Mouse (Mus musculus) c-Kit-positive CD71-negative TER-119-negative erythroid progenitor cells, embryonic 14.5 days (primary cell): ENCODE results near the gene Zwilch.
"Not testable (repeated sequence)": the region's sequence is repeated elsewhere in the genome, so short reads cannot be mapped to it uniquely, and the experiment has no call there.

Experiments used
- DNase-seq: peaks from one replicate; pipeline ENCODE4 v3.0.0-alpha.2; 2013; ENCODE audit warnings: low read depth

Gene Zwilch

DNA sequence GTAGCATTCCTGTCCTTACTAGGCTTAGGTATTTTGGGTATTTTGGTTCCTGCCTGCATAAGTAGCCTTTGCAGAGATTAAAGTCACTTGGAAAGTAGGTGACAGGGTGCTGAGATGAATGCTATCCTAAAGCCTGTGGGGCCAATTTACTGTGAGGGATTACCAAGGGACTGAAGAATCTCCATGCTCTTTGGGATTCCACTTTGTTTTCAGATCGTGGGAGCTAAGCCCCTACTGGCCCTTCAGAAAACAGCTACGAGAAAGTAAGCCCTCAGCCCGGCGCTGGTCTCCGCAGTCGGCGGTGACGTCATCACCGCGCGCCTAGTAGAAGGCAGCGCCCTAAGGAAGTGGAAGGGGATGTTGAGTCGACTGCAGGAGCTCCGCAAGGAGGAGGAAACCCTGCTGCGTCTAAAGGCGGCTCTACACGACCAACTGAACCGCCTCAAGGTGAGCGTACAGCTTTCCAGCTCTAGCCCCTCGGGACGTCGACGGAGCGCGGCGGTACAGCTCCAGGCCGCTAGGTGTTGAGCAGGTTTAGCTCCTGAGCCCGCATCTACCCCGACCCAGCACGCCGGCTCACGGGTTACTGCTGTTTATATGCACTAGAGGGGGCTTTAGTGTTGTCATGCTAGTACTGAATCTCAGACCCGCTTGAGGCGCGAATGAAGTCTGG is 6.2 kb upstream of the Zwilch start, which contains the start of gene Snapc5:
Gene Snapc5, plus strand, starts transcription at position 301 of the 673 bp plus-strand sequence.
- DNase-seq: peak; percentile 93

DNA sequence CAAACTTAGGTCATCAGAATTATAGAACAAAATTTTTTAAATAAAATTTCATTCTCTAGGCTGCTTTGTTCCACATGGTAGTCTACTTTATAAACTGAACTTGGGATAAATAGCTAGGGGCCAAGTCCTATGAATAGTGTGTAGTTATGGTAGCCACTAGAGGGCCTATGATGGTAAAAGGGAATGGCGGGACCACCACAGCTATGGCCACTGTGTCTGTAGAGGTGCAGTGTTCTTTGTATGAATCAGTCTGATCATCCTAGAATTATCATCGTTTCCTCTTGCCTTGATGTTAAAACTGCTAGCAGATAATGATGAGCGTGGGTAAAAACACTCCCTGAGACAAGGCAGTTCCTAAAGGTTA is 5.7 kb upstream of the Zwilch start:
- peak; percentile 41 for DNase-seq

DNA sequence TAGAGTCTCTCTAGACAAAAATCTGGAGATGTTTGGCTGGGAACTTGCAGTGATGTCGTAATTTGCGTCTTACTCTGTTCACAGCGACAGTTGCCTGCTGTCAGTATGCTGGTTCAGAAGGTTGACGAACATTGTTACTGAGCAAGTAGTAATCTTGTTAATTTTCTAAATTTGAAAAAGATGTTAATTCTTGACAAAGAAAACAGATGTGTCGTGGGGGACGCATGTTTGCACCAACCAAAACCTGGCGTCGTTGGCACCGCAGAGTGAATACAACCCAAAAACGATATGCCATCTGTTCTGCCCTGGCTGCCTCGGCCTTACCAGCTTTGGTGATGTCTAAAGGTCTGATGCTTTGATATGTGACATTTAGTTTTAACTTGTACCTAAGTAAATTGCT is 2.5 kb upstream of the Zwilch start:
- no peak for DNase-seq

DNA sequence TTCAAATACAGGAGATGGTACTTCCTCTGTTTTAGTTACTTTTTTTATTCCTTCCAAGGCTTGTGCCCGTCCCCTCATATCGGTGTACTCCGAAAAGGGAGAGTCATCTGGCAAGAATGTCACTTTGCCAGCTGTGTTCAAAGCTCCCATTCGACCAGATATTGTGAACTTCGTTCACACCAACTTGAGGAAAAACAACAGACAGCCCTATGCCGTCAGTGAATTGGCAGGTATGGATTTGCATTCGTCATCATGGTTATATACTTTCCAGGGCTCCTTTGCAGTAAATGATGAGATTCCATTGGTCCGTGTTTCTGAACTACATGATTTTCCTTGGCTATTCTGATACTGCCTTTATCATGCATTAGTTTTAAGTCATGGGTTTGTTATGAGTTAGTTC is 1.9 kb upstream of the Zwilch start:
- no peak for DNase-seq

DNA sequence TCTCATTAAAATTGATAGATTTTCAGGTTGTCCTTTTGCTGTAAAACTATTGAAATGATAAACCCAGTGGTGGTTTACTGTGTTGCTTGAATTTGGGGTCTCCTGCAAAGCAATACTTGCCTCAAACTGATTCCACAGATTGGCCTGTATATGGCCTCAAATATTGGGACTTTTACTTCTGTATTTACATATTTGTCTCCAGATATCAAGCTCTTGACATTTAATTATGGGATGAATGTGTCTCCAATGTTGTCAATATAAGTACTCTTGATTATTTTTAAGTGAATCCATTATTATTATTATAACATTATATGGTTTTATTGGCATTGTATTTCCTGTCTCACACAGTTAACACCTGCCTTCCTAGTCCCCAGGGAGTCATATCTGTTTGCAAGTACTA is 1.4 kb upstream of the Zwilch start:
- DNase-seq: no peak

DNA sequence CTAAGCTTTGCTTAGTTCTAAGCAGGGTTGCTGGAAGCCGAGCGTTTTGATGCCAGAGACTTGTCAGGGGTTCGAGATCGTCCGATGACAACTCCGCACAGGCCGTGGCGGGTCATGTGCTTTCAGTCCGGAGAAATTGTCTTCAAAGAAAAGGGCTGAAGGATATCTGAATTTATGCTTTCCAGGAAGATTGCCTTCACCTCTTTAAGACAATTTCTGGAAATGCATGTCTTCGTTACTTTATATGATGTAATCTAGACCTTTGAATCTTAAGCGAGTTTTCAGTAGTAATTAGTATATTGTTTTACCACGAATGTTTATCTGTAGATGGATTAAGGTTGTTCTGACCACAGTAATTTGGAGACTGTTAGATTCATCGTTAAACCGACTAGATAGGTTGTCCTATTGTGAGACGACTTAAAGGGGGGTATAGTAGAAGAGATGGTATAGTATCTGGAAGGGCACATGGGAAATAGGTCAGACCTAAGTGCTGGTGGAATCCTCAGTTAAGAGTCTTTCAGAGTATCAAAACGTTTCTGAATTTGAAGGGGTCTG is 839 bp upstream of the Zwilch start:
- DNase-seq: no peak

DNA sequence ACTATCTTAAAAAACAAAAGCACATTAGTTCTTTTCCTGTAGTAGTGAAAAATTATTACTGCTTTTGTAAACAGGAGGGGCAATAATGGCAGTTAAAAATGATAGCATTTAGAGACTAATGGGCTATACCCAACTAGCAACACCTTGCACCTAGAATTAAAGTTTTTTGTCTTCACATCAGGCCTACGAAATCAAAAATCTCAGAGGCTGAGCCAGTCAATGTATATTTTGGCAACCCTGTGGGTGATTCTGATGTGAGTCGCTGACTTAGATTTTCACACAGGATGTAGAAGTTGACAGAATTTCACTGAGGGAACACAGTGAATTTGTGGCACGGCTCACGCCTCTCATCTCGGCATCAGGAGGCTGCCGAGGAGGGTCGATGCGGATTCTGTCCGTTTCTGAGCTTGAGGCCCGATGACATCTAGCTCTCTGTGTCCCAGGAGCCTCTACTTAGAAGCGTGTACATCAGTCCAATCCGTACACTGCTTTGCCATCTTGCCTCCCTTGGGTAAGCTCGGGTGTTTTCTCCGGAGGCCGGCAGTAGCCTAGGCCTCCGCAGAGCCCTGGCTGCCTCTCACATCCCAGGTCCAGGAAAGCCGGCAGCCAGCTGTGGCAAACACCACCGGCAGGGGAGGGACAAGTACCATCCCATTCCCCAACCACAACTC is 624 bp downstream of the Zwilch start:
- peak; percentile 25 for DNase-seq

DNA sequence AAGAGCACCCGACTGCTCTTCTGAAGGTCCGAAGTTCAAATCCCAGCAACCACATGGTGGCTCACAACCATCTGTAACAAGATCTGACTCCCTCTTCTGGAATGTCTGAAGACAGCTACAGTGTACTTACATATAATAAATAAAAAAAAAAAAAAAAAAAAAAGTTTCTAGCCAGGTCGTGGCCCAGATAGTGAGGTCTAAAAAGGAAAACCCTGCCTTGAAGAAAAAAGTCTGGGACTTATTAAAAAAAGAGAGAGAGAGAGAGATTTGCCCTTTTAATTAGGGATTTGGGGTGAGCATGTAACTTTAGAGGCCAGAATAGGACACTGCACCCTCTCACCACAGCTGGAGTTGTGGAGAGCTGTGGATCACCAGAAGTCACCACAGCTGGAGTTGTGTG is 2.9 kb downstream of the Zwilch start:
- not testable (repeated sequence) for DNase-seq

DNA sequence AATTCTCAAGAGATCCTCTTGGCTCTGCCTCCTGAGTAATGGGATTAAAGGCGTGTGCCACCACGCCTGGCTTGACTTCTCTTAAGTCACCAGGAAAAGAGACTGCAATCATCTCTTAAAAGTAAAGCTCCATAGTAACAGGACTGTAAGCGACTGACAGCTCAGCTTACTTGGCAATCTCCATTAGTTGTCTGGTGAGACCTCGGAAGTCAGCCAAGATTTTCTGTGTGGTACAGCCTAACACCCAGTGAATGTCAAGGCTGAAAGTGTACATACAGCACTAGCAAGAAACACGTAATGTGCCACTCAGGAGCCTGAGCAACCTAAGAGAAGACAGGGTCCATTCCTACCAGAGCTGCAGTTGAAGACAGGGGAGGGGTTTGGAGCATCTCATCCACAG is 12.4 kb downstream of the Zwilch start:
- DNase-seq: no peak

DNA sequence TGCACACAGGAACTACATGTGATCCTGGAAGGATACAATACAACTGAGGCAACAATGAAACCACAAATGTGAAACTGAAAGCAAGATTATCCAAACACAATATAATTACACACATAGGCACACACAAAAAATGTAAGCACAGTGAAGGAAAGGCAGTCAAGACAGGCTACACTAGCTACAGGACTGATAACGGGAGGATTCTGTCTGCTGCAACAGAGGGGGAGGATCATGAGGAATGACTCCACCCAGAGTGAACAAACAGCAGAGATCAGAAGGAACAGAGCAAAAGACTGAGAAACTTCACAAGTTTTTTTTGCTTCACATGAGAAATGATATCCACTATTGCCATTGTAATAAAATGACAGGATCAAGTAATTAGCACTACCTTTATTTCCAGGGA is 16.3 kb downstream of the Zwilch start:
- DNase-seq: no peak

DNA sequence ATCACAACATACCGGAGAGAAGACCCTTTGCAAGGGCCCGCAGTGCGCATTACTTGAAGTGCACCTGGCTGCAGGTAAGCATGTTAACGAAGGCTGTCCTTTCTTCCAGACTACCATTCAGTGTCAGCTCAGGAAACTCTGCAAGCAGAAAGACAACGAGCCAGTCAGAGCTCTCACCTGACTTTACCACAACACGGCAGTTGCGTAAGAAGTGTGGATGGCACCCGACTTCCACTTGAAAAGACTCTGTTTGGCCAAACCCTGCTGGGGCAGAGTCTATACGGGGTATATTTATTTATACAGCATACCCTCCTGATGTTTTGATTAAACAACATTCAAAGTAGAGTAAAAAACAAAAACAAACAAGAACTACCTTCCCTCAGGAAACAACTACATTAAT is 33.0 kb downstream of the Zwilch start:
- no peak for DNase-seq

DNA sequence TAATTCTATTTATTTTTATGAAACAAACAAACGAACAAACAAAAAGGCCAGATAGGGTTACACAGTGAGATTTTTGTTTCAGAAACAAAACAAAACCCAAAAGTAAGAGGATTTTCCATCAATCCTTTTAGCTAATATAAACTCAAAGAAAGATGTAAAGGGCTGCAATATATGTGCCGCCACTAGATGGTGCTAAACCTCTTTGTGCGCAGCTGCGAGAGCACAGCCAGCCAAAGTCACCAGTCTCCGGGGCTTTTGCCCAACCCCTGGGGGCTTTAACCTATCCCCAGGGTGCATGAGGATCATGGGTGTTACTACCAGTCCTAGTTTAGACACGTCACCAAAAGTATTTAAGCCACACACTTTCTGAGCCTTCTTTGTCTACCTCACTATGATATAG is 34.0 kb downstream of the Zwilch start:
- DNase-seq: not testable (repeated sequence)

DNA sequence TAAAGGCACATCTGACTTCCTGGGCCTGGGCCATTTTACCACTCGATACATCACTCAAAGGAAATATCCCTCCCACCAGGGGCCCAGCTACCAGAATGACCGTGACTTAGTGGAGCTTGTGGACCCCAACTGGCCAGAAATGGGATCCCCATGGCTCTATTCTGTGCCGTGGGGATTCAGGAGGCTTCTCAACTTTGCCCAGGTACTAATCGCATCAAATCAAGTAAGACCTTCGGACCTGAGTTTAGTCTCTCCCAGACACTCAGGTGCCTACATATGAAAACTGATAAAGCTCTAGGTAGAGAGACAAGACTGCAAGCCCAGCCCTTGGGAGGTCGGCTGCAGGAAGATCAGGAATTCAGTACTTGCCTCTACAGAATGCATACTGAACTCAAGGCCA is 41.3 kb downstream of the Zwilch start:
- DNase-seq: no peak

DNA sequence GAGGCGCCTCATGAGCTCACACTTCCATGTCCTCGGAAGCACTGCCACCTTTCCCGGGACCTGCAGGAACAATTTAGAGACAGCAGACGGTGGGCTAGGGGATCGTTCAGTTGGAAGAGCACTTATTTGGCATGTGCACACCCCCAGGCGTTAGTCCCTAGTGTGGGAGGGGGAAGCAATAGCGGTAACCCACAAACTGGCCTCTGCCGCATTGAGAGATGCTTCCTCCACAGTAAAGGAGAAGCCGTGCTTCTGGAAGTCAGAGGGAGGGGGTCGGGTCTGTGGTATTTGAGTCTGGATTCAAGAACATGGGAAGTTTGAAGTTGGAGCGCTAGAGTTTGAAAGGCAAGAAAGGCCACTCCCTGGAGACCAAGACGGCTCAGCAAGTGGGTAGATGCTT is 46.8 kb downstream of the Zwilch start:
- no peak for DNase-seq

DNA sequence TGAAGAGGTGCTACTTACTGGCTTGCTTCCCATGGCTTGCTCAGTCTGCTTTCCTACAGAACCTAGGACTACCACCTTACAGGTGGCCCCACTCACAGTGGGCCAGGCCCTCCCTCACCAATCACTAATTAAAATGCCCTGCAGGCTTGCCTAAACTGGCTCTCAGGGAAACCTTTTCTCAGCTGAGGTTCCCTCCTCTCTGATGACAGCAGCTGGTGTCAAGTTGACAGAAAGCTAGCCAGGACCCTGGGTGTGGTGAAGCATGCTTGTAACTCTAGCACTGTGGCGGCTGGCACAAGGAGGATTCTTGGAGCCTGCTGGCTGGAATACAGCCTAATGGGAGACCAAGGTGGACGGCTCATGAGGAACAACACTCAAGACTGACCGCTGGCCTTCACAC is 47.6 kb downstream of the Zwilch start:
- DNase-seq: no peak

DNA sequence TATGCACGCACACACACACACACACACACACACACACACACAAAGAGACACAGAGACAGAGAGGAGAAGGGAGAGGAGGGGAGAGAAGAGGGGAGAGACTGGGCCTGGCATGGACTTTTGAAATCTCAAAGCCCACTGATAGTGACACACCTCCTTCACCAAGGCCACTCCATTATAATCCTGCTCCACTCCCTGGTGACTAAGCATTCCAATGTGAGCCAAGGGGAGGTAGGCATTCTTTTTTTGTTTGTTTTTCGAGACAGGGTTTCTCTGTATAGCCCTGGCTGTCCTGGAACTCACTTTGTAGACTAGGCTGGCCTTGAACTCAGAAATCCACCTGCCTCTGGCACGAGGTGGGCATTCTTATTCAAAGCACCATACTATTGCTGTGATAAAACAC is 48.1 kb downstream of the Zwilch start:
- not testable (repeated sequence) for DNase-seq

DNA sequence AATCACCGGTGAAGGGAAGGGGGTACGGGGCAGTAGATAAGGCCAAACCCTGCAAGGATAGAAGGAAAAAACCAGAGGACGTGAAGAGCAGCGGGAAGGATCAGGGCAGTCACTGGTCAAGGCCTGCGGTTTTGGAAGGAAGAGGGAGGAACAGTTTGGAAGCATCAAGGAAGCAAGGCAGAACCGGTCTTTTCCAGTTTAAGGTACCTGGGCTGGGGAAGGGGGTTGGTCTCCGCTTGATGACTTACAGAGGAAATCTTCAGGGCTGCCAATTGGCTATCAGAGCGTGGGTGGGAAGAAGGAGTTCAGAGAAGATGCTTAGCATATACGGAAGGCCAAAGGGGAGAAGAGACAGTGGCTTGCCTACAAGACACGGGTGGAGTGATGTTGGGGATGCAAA is 50.3 kb downstream of the Zwilch start:
- no peak for DNase-seq

DNA sequence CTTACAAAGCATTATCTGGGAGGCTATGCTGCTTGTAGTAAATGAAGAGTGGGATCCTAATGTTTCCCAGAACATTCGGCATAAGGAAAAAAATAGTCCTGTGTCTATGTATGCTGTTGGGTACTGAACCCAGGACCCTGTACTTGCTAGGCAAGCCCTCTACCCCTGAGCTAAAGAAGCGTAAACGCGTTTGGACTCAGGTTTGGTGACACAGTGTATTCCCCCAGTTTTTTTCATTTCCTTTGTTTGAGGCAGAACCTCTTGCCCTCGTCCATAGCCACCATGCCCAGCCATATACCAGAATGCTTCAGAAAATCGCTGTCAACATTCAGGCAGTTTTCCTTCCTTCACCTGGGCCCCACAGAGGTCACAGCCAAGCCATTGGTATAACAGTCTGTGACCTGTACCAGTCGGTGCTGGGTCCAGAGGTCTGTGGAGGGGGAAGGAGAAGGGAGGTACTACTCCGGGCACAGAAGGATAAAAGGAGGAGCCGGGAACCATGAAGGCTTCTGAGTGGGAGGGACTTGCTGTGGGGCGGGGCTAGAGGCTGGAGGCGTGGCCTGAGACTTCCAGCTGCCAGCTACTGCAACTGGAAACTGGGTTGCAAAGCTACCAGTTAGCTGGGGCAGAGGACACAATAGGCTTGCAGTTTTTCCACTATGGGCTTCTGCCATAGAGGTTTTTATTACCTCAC is 52.2 kb downstream of the Zwilch start:
- peak; percentile 37 for DNase-seq

DNA sequence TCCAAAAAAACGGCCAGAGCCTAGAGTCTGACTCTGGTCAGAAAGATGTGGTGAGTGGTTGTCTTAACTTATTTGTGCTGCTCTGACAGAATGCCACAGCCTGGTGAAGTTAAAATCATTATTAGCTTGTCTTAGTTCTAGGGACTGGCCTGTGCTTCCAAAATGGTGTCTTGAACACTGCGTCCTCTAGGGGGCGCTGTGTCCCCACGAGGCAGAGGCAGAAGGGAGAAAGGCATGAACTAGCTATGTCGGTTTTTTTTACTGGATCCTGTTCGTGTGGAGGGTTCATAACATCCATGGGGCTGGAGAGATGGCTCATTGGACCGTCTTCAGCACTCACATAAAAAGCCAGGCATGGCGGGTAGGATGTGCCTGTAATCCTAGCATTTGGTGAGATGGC is 53.0 kb downstream of the Zwilch start:
- DNase-seq: peak; percentile 80

DNA sequence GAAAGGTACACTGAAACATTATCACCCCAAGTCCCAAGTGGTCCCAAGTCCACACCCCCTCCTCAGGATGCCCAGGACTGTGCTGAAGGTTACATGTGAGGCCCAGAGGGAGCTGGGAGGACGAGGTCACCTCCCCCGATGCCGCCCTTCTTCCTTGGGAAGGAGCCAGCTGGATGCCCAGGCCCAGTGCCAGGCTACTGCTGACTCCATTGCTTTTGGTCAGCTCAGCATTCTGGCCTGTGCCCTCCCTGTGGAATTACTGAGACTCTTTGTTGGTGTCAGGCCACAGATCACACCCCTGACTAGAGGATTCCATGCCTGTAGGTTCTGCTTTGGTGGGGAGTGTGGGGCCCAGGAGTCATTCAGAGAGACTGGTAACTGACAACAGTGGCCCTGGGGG is 56.0 kb downstream of the Zwilch start, which contains the start of gene Lctl:
Gene Lctl, plus strand, starts transcription at position 272 of the 400 bp plus-strand sequence.
- no peak for DNase-seq

DNA sequence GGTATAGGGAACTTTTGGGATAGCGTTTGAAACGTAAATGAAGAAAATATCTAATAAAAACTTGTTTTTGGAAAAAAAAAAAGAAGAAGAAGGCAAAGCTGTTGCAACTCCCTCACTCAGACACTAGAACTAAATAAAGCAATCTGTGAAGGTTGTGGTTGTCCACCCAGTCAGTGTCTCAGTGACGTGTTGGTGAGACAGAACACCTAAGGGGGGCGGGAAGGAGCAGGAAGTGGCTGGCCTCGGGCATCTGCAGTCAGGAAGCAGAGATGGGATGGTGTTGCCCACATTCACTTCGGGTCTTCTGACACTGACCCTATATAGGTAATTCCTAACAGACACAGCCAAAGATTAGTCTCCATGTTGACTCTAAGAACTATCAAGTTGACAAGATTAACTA is 57.1 kb downstream of the Zwilch start:
- no peak for DNase-seq

DNA sequence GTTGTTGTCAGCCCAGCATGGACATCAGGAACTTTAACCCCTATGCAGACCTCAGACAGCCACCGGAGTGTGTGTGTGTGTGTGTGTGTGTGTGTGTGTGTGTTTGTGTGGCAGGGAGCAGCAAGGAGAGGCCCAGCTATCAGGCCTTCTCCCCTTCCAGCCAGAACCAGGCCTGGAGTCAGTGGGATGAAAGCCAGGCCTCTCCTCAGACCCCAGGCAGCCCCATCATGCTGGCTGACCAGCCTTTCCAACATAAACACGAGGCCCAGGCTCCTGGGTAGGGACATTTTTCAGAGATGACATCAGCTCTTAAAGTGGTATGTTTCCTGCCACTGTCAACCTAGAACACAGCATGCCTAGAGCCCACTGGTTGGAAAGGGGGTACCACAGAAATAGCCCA is 58.3 kb downstream of the Zwilch start:
- DNase-seq: no peak

DNA sequence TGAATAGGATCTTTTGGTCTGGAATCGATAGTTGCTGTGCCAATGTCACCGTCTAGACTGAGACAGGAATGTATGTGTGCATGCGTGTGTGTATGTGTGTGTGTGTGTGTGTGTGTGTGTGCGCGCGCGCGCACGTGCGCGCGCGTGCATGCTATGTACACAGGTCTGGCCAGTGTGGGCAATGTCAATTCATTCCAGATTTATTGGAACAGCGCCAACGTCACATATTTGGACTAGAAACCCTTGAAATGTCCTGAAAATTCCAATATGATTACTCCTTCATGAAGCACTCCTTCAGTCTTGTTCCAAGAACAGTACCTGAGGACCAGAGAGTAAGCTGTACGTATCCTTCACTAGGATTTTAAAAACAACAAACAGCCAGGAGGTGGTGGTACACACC is 62.4 kb downstream of the Zwilch start:
- no peak for DNase-seq
